Mouse (Mus musculus): ENCODE data around the gene Gfy. TPM values are rescaled to one million over a fixed set of nuclear protein-coding genes. Genes with fewer than 3 reads are reported as not detected.
A peak's percentile ranks its signal among the peaks of the same experiment; 100 is the strongest.

Gene Gfy
- polyA plus RNA-seq, 1 experiment from 2014 or later, result not detected

- no peak overlapping the region for H3K4me2 ChIP-seq (ENCODE audit: low read depth, low read length)
- no peak for ATAC-seq (ENCODE audit: low read depth)
- 79% methylated on average over 1 of the region's 1 CpGs for WGBS
These were observed 41.0 kb downstream of the Gfy start for GRCm38 (mm10) chr7:45138403-45138802.

GRCm38 (mm10) chr7:45137171-45138006 lies 42.0 kb downstream of the Gfy start:
- H3K9ac ChIP-seq (ENCODE audit: low read length), result no peak overlapping the region
- no peak overlapping the region for H3K27ac ChIP-seq (ENCODE audit: low read length)
- H3K36me3 ChIP-seq (ENCODE audit: control insufficient read depth, insufficient read depth, low read length), result peaks cover 2% of the 10 kb centered on the region; the same call in 1 of the 2 replicates
- no peaks in the 10 kb centered on the region for H3K9me3 ChIP-seq (ENCODE audit: control insufficient read depth, low read length)
- no peak overlapping the region for H3K4me3 ChIP-seq (ENCODE audit: low read length)
- WGBS, result 67% methylated on average over 12 of the region's 12 CpGs
- no peak overlapping the region for H3K4me2 ChIP-seq (ENCODE audit: low read depth, low read length)
- no peaks in the 10 kb centered on the region for H3K27me3 ChIP-seq (ENCODE audit: control insufficient read depth, insufficient read depth, low read depth, low read length)
- no peak for ATAC-seq (ENCODE audit: low read depth)
- H3K4me1 ChIP-seq (replicated peaks; ENCODE audit: control insufficient read depth, insufficient read depth, low read length), result no peaks in the 10 kb centered on the region; the same call in 1 of the 2 replicates

More at GRCm38 (mm10) chr7:45138403-45138802, 41.0 kb downstream of the Gfy start:
- no peak overlapping the region for H3K4me3 ChIP-seq (ENCODE audit: low read length)
- no peaks in the 10 kb centered on the region; the same call in 1 of the 2 replicates for H3K4me1 ChIP-seq (replicated peaks; ENCODE audit: control insufficient read depth, insufficient read depth, low read length)
- no peak overlapping the region for H3K9ac ChIP-seq (ENCODE audit: low read length)
- H3K36me3 ChIP-seq (ENCODE audit: control insufficient read depth, insufficient read depth, low read length), result peaks cover 3% of the 10 kb centered on the region; the same call in 1 of the 2 replicates
- H3K9me3 ChIP-seq (ENCODE audit: control insufficient read depth, low read length), result no peaks in the 10 kb centered on the region
- no peak overlapping the region for H3K27ac ChIP-seq (ENCODE audit: low read length)
- no peaks in the 10 kb centered on the region for H3K27me3 ChIP-seq (ENCODE audit: control insufficient read depth, insufficient read depth, low read depth, low read length)

- 2% methylated on average over 29 of the region's 29 CpGs for WGBS
These were observed 43.3 kb downstream of the Gfy start, which contains the start of the genes Gm45713 and Flt3l for GRCm38 (mm10) chr7:45135993-45136567. Gene Gm45713 (minus strand): TSS chr7:45136231. Gene Flt3l (minus strand): TSS chr7:45136432.

GRCm38 (mm10) chr7:45135370-45135769 lies 44.0 kb downstream of the Gfy start:
- Histone ChIP-seq H3K36me3 (ENCODE audit: control insufficient read depth, insufficient read depth, low read length) (no peaks in the 10 kb centered on the region), H3K4me1 (replicated peaks; ENCODE audit: control insufficient read depth, insufficient read depth, low read length) (no peaks in the 10 kb centered on the region; the same call in 1 of the 2 replicates), H3K4me3 (ENCODE audit: low read length) (peak overlapping the region; percentile 72), H3K27ac (ENCODE audit: low read length) (no peak overlapping the region), H3K9ac (ENCODE audit: low read length) (peak overlapping the region; percentile 83; the same call in 1 of the 2 replicates), H3K27me3 (ENCODE audit: control insufficient read depth, insufficient read depth, low read depth, low read length) (no peaks in the 10 kb centered on the region), H3K4me2 (ENCODE audit: low read depth, low read length) (peak overlapping the region; percentile 88), H3K9me3 (ENCODE audit: control insufficient read depth, low read length) (no peaks in the 10 kb centered on the region)
- no peak for ATAC-seq (ENCODE audit: low read depth)
- 70% methylated on average over 3 of the region's 3 CpGs for WGBS

More at GRCm38 (mm10) chr7:45135993-45136567, 43.3 kb downstream of the Gfy start, which contains the start of the genes Gm45713 and Flt3l:
- no peaks in the 10 kb centered on the region for H3K36me3 ChIP-seq (ENCODE audit: control insufficient read depth, insufficient read depth, low read length)
- no peaks in the 10 kb centered on the region for H3K27me3 ChIP-seq (ENCODE audit: control insufficient read depth, insufficient read depth, low read depth, low read length)
- H3K4me1 ChIP-seq (replicated peaks; ENCODE audit: control insufficient read depth, insufficient read depth, low read length), result no peaks in the 10 kb centered on the region; the same call in 1 of the 2 replicates
- peak within 1 kb of the TSS; percentile 88 for H3K4me2 ChIP-seq (ENCODE audit: low read depth, low read length)
- no peak within 1 kb of the TSS for H3K27ac ChIP-seq (ENCODE audit: low read length)
- H3K9ac ChIP-seq (ENCODE audit: low read length), result peak within 1 kb of the TSS; percentile 83
- H3K9me3 ChIP-seq (ENCODE audit: control insufficient read depth, low read length), result no peaks in the 10 kb centered on the region
- peak; percentile 88 for ATAC-seq (ENCODE audit: low read depth)
- H3K4me3 ChIP-seq (ENCODE audit: low read length), result peak within 1 kb of the TSS; percentile 72

- Histone ChIP-seq H3K4me3 (ENCODE audit: low read length) (no peak overlapping the region), H3K4me1 (replicated peaks; ENCODE audit: control insufficient read depth, insufficient read depth, low read length) (peaks cover 5% of the 10 kb centered on the region), H3K27ac (ENCODE audit: low read length) (no peak overlapping the region), H3K27me3 (ENCODE audit: control insufficient read depth, insufficient read depth, low read depth, low read length) (no peaks in the 10 kb centered on the region), H3K36me3 (ENCODE audit: control insufficient read depth, insufficient read depth, low read length) (no peaks in the 10 kb centered on the region), H3K4me2 (ENCODE audit: low read depth, low read length) (no peak overlapping the region), H3K9me3 (ENCODE audit: control insufficient read depth, low read length) (no peaks in the 10 kb centered on the region), H3K9ac (ENCODE audit: low read length) (no peak overlapping the region)
- 8% methylated on average over 12 of the region's 12 CpGs for WGBS
- ATAC-seq (ENCODE audit: low read depth), result 0 out of 2 replicates have a peak, but pooled peaks have one; percentile 16
These were observed 44.8 kb downstream of the Gfy start for GRCm38 (mm10) chr7:45134544-45135026.

- Histone ChIP-seq H3K4me2 (ENCODE audit: low read depth, low read length) (no peak overlapping the region), H3K4me3 (ENCODE audit: low read length) (no peak overlapping the region), H3K9me3 (ENCODE audit: control insufficient read depth, low read length) (no peaks in the 10 kb centered on the region), H3K36me3 (ENCODE audit: control insufficient read depth, insufficient read depth, low read length) (no peaks in the 10 kb centered on the region), H3K27me3 (ENCODE audit: control insufficient read depth, insufficient read depth, low read depth, low read length) (no peaks in the 10 kb centered on the region), H3K9ac (ENCODE audit: low read length) (no peak overlapping the region), H3K4me1 (replicated peaks; ENCODE audit: control insufficient read depth, insufficient read depth, low read length) (peaks cover 6% of the 10 kb centered on the region), H3K27ac (ENCODE audit: low read length) (no peak overlapping the region)
- no peak for ATAC-seq (ENCODE audit: low read depth)
- WGBS, result 73% methylated on average over 8 of the region's 8 CpGs
These were observed 45.8 kb downstream of the Gfy start for GRCm38 (mm10) chr7:45133446-45134159.

GRCm38 (mm10) chr7:45131850-45132249 lies 47.5 kb downstream of the Gfy start:
- H3K4me1 ChIP-seq (replicated peaks; ENCODE audit: control insufficient read depth, insufficient read depth, low read length), result peaks cover 11% of the 10 kb centered on the region
- no peak overlapping the region for H3K27ac ChIP-seq (ENCODE audit: low read length)
- H3K4me2 ChIP-seq (ENCODE audit: low read depth, low read length), result no peak overlapping the region
- WGBS, result 68% methylated on average over 11 of the region's 11 CpGs
- no peaks in the 10 kb centered on the region for H3K9me3 ChIP-seq (ENCODE audit: control insufficient read depth, low read length)
- no peak overlapping the region for H3K4me3 ChIP-seq (ENCODE audit: low read length)
- H3K9ac ChIP-seq (ENCODE audit: low read length), result peak overlapping the region; percentile 20; the same call in 1 of the 2 replicates
- H3K36me3 ChIP-seq (ENCODE audit: control insufficient read depth, insufficient read depth, low read length), result peaks cover 5% of the 10 kb centered on the region
- ATAC-seq (ENCODE audit: low read depth), result no peak
- no peaks in the 10 kb centered on the region for H3K27me3 ChIP-seq (ENCODE audit: control insufficient read depth, insufficient read depth, low read depth, low read length)

GRCm38 (mm10) chr7:45129776-45130512 lies 49.4 kb downstream of the Gfy start:
- Histone ChIP-seq H3K4me1 (replicated peaks; ENCODE audit: control insufficient read depth, insufficient read depth, low read length) (peaks cover 26% of the 10 kb centered on the region), H3K36me3 (ENCODE audit: control insufficient read depth, insufficient read depth, low read length) (peaks cover 24% of the 10 kb centered on the region), H3K4me3 (ENCODE audit: low read length) (peak overlapping the region; percentile 61), H3K27ac (ENCODE audit: low read length) (peak overlapping the region; percentile 90), H3K27me3 (ENCODE audit: control insufficient read depth, insufficient read depth, low read depth, low read length) (no peaks in the 10 kb centered on the region), H3K9me3 (ENCODE audit: control insufficient read depth, low read length) (no peaks in the 10 kb centered on the region), H3K4me2 (ENCODE audit: low read depth, low read length) (peak overlapping the region; percentile 73), H3K9ac (ENCODE audit: low read length) (peak overlapping the region; percentile 80)
- no peak for ATAC-seq (ENCODE audit: low read depth)
- 54% methylated on average over 15 of the region's 15 CpGs for WGBS

Measured in lung, embryonic 16.5 days (tissue).